Mouse (Mus musculus) erythroblast, embryonic 14.5 days (primary cell): ENCODE data around the gene Smyd3.

Source experiments
- GATA1 ChIP-seq: IDR thresholded peaks from 2 replicates; pipeline ENCODE4 v1.6.1; 2012; ENCODE audit warnings: low read length, inconsistent platforms, mixed read lengths
- TAL1 ChIP-seq: IDR thresholded peaks from 3 replicates; pipeline ENCODE4 v1.6.1; 2012; ENCODE audit warnings: low read length, inconsistent platforms, mixed read lengths

DNA sequence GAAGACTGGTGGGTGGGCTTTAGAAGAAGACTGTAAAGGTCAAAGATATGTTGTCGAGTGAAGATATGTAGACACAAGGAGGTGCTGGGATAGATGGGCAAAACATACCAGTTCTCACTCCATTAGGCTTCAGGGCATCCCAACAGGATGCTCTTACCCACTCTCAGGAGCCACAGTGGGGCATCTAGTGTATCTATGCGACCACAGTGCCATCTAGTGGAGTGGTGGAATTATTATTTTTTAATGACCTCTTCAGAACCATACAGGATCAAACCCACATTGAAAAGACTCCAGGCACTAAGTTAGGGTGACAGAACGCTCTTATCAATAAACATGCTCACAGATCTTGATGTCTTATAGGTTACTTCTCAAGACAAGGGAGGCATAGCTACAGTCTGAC, 375.7 kb downstream of the Smyd3 start:
- TF ChIP-seq TAL1 = no peak
- no peak for TF ChIP-seq GATA1
